Mouse (Mus musculus): ENCODE results near the gene Asb14. TPM values are rescaled to one million over a fixed set of nuclear protein-coding genes. Genes with fewer than 3 reads are reported as not detected.
"Not testable (repeated sequence)": the region's sequence is repeated elsewhere in the genome, so short reads cannot be mapped to it uniquely, and the experiment has no call there.

Gene Asb14
- polyA plus RNA-seq, 1 experiment from 2014 or later: 0.11 TPM

- Histone ChIP-seq H3K4me2 (ENCODE audit: low read depth, severe bottlenecking) (no peak overlapping the region), H3K27me3 (ENCODE audit: control insufficient read depth, insufficient read depth, low read length) (no peaks in the 10 kb centered on the region), H3K27ac (replicated peaks; ENCODE audit: low read depth, low read length) (no peak overlapping the region), H3K36me3 (ENCODE audit: control insufficient read depth, insufficient read depth, low read length) (no peaks in the 10 kb centered on the region), H3K9ac (ENCODE audit: low read length) (no peak overlapping the region), H3K9me3 (ENCODE audit: control insufficient read depth, low read length) (no peaks in the 10 kb centered on the region), H3K4me1 (ENCODE audit: control insufficient read depth, insufficient read depth, low read length) (no peaks in the 10 kb centered on the region), H3K4me3 (ENCODE audit: low read depth, low read length) (no peak overlapping the region)
- WGBS: 86% methylated on average over 5 of the region's 5 CpGs
- ATAC-seq (ENCODE audit: insufficient number of reproducible peaks, low FRiP score, low TSS enrichment, low read depth) (no peak), DNase-seq (ENCODE audit: low spot score) (no peak)
These were observed 12.7 kb upstream of the Asb14 start for GRCm38 (mm10) chr14:26881700-26882099.

DNA sequence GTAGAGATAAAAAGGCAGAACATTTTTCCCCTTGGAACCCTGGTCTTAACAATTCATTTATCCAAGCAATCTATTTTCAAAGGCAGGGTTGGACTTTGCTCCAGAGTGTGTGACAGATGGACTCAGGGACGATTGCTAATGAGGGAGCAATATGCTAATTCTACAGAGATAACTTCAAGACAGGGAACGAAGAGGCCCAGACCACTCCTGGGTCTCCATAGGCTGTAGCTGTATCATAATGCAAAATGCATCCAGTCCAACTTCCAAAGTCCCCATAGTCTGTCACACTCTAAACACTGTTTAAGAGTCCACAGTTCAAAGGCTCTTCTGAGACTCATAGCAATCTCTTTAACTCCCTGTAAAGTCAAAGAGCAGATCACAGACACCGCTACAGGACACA lies 7.1 kb upstream of the Asb14 start:
- H3K9me3 ChIP-seq (ENCODE audit: control insufficient read depth, low read length): no peaks in the 10 kb centered on the region
- DNase-seq (ENCODE audit: low spot score) (no peak), ATAC-seq (ENCODE audit: insufficient number of reproducible peaks, low FRiP score, low TSS enrichment, low read depth) (no peak)
- H3K4me2 ChIP-seq (ENCODE audit: low read depth, severe bottlenecking): no peak overlapping the region
- no peaks in the 10 kb centered on the region for H3K4me1 ChIP-seq (ENCODE audit: control insufficient read depth, insufficient read depth, low read length)
- WGBS: 88% methylated on average over 3 of the region's 3 CpGs
- H3K27ac ChIP-seq (replicated peaks; ENCODE audit: low read depth, low read length): no peak overlapping the region
- no peak overlapping the region for H3K4me3 ChIP-seq (ENCODE audit: low read depth, low read length)
- H3K27me3 ChIP-seq (ENCODE audit: control insufficient read depth, insufficient read depth, low read length): no peaks in the 10 kb centered on the region
- H3K36me3 ChIP-seq (ENCODE audit: control insufficient read depth, insufficient read depth, low read length): no peaks in the 10 kb centered on the region
- no peak overlapping the region for H3K9ac ChIP-seq (ENCODE audit: low read length)

DNA sequence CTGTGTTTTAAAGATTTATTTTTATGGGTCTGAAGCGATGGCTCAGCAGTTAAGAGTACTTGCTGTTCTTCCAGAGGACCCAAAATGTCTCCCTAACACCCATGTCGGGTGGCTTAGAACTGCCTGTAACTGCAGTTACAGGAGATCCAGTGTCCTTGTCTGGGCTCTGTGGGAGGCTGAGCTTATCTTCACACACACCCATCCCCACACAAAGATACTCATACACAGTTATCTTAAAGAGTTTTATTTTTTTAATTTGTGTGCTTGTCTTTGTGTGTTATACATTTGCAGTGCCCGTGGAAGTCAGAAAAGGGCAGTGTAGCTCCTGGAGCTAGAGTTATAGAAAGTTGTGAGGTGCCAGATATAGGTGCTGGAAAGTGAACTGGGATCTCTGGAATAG lies 3.6 kb upstream of the Asb14 start:
- no peak for DNase-seq (ENCODE audit: low spot score)
- H3K27me3 ChIP-seq (ENCODE audit: control insufficient read depth, insufficient read depth, low read length): no peaks in the 10 kb centered on the region
- H3K36me3 ChIP-seq (ENCODE audit: control insufficient read depth, insufficient read depth, low read length): no peaks in the 10 kb centered on the region
- H3K9me3 ChIP-seq (ENCODE audit: control insufficient read depth, low read length): no peaks in the 10 kb centered on the region
- H3K9ac ChIP-seq (ENCODE audit: low read length): no peak overlapping the region
- no peak overlapping the region for H3K27ac ChIP-seq (replicated peaks; ENCODE audit: low read depth, low read length)
- no peak overlapping the region for H3K4me3 ChIP-seq (ENCODE audit: low read depth, low read length)
- 93% methylated on average over 3 of the region's 3 CpGs for WGBS
- H3K4me2 ChIP-seq (ENCODE audit: low read depth, severe bottlenecking): no peak overlapping the region
- ATAC-seq (ENCODE audit: insufficient number of reproducible peaks, low FRiP score, low TSS enrichment, low read depth): no peak
- no peaks in the 10 kb centered on the region for H3K4me1 ChIP-seq (ENCODE audit: control insufficient read depth, insufficient read depth, low read length)

DNA sequence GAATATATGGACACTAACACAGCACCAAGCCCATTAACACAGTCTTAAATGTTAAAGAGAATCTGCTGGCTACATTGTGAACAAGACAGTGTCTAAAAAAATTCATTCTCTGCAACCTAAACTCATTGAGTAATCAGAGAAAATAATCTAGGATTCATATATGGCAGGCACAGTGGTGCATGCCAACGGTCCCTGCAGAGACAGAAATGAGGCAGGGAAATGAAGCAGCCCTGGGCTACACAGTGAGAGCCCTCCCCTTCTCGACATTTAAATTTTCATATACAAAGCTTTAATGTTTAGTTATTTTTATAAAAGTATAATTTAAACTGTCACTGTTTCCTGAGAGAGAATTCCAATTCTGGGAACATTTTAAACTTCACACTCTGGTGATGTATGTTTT lies 5.1 kb downstream of the Asb14 start:
- no peaks in the 10 kb centered on the region for H3K4me1 ChIP-seq (ENCODE audit: control insufficient read depth, insufficient read depth, low read length)
- WGBS: 87% methylated on average over 2 of the region's 2 CpGs
- no peak overlapping the region for H3K4me3 ChIP-seq (ENCODE audit: low read depth, low read length)
- no peak overlapping the region for H3K9ac ChIP-seq (ENCODE audit: low read length)
- DNase-seq (ENCODE audit: low spot score) (no peak), ATAC-seq (ENCODE audit: insufficient number of reproducible peaks, low FRiP score, low TSS enrichment, low read depth) (no peak)
- no peaks in the 10 kb centered on the region for H3K27me3 ChIP-seq (ENCODE audit: control insufficient read depth, insufficient read depth, low read length)
- no peak overlapping the region for H3K4me2 ChIP-seq (ENCODE audit: low read depth, severe bottlenecking)
- H3K27ac ChIP-seq (replicated peaks; ENCODE audit: low read depth, low read length): no peak overlapping the region
- H3K36me3 ChIP-seq (ENCODE audit: control insufficient read depth, insufficient read depth, low read length): no peaks in the 10 kb centered on the region
- H3K9me3 ChIP-seq (ENCODE audit: control insufficient read depth, low read length): no peaks in the 10 kb centered on the region

- WGBS: 90% methylated on average over 12 of the region's 12 CpGs
- no peak overlapping the region for H3K27ac ChIP-seq (replicated peaks; ENCODE audit: low read depth, low read length)
- no peak for ATAC-seq (ENCODE audit: insufficient number of reproducible peaks, low FRiP score, low TSS enrichment, low read depth)
These were observed 6.5 kb downstream of the Asb14 start for GRCm38 (mm10) chr14:26900893-26901292.

GRCm38 (mm10) chr14:26907401-26907800 lies 13.0 kb downstream of the Asb14 start:
- no peak for ATAC-seq (ENCODE audit: insufficient number of reproducible peaks, low FRiP score, low TSS enrichment, low read depth)
- no peak overlapping the region for H3K9ac ChIP-seq (ENCODE audit: low read length)
- WGBS: 82% methylated on average over 4 of the region's 4 CpGs

More at GRCm38 (mm10) chr14:26900893-26901292, 6.5 kb downstream of the Asb14 start:
- H3K9ac ChIP-seq (ENCODE audit: low read length): no peak overlapping the region
- H3K27me3 ChIP-seq (ENCODE audit: control insufficient read depth, insufficient read depth, low read length): no peaks in the 10 kb centered on the region
- H3K36me3 ChIP-seq (ENCODE audit: control insufficient read depth, insufficient read depth, low read length): no peaks in the 10 kb centered on the region
- no peak for DNase-seq (ENCODE audit: low spot score)
- H3K4me1 ChIP-seq (ENCODE audit: control insufficient read depth, insufficient read depth, low read length): no peaks in the 10 kb centered on the region
- H3K4me2 ChIP-seq (ENCODE audit: low read depth, severe bottlenecking): no peak overlapping the region
- no peaks in the 10 kb centered on the region for H3K9me3 ChIP-seq (ENCODE audit: control insufficient read depth, low read length)
- H3K4me3 ChIP-seq (ENCODE audit: low read depth, low read length): no peak overlapping the region

DNA sequence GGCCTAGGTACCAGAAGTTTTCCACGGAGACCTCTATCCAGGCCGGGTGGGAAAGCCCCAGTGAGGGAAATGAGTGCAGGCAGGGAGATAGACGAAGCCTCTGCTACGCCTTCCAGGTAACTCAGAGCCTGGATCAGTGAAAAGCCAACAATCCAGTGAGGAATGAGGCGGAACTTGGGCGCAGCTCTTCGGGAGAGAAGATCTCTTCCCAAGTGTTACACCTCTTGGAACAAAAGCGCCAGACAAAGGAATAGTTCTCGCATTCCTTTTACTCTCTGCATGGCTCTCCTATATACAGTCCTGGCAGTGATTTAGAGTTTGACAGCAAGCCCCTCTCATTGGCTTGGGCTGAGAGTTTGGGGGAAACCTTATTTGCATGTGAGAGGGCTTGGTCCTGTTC lies 16.1 kb downstream of the Asb14 start:
- H3K27ac ChIP-seq (replicated peaks; ENCODE audit: low read depth, low read length); ATAC-seq (ENCODE audit: insufficient number of reproducible peaks, low FRiP score, low TSS enrichment, low read depth); H3K4me2 ChIP-seq (ENCODE audit: low read depth, severe bottlenecking); DNase-seq (ENCODE audit: low spot score); H3K27me3 ChIP-seq (ENCODE audit: control insufficient read depth, insufficient read depth, low read length); H3K9ac ChIP-seq (ENCODE audit: low read length); H3K36me3 ChIP-seq (ENCODE audit: control insufficient read depth, insufficient read depth, low read length); H3K4me3 ChIP-seq (ENCODE audit: low read depth, low read length); H3K4me1 ChIP-seq (ENCODE audit: control insufficient read depth, insufficient read depth, low read length); H3K9me3 ChIP-seq (ENCODE audit: control insufficient read depth, low read length): not testable (repeated sequence)
- WGBS: 58% methylated on average over 9 of the region's 9 CpGs

More at GRCm38 (mm10) chr14:26907401-26907800, 13.0 kb downstream of the Asb14 start:
- Histone ChIP-seq H3K27me3 (ENCODE audit: control insufficient read depth, insufficient read depth, low read length) (no peaks in the 10 kb centered on the region), H3K9me3 (ENCODE audit: control insufficient read depth, low read length) (no peaks in the 10 kb centered on the region), H3K36me3 (ENCODE audit: control insufficient read depth, insufficient read depth, low read length) (no peaks in the 10 kb centered on the region), H3K4me3 (ENCODE audit: low read depth, low read length) (no peak overlapping the region), H3K27ac (replicated peaks; ENCODE audit: low read depth, low read length) (no peak overlapping the region), H3K4me1 (ENCODE audit: control insufficient read depth, insufficient read depth, low read length) (no peaks in the 10 kb centered on the region), H3K4me2 (ENCODE audit: low read depth, severe bottlenecking) (no peak overlapping the region)
- no peak for DNase-seq (ENCODE audit: low spot score)

DNA sequence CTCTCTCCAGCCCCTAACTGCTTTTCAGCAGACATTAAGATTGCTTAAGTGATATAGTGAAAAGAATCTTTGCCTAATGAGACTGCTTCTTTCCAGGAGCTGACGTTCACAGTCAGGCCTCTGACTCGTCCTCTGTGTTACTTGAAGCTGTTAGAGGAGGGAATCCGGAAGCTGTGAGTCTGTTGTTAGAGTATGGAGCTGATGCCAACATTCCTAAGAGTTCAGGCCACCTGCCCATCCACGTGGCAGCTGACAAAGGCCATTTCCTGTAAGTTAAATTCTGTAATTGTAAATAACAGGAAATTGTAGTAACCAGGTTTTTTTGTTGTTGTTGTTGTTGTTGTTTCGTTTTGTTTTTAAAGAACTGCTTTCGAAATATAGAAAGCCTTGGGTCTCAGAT lies 16.8 kb downstream of the Asb14 start:
- DNase-seq (ENCODE audit: low spot score): no peak
- Histone ChIP-seq H3K4me1 (ENCODE audit: control insufficient read depth, insufficient read depth, low read length) (no peaks in the 10 kb centered on the region), H3K27ac (replicated peaks; ENCODE audit: low read depth, low read length) (no peak overlapping the region), H3K4me3 (ENCODE audit: low read depth, low read length) (no peak overlapping the region), H3K36me3 (ENCODE audit: control insufficient read depth, insufficient read depth, low read length) (no peaks in the 10 kb centered on the region), H3K9me3 (ENCODE audit: control insufficient read depth, low read length) (no peaks in the 10 kb centered on the region), H3K9ac (ENCODE audit: low read length) (no peak overlapping the region), H3K4me2 (ENCODE audit: low read depth, severe bottlenecking) (no peak overlapping the region), H3K27me3 (ENCODE audit: control insufficient read depth, insufficient read depth, low read length) (no peaks in the 10 kb centered on the region)
- ATAC-seq (ENCODE audit: insufficient number of reproducible peaks, low FRiP score, low TSS enrichment, low read depth): no peak
- 76% methylated on average over 6 of the region's 6 CpGs for WGBS

GRCm38 (mm10) chr14:26911826-26912225 lies 17.5 kb downstream of the Asb14 start:
- 93% methylated on average over 13 of the region's 13 CpGs for WGBS

More at GRCm38 (mm10) chr14:26911826-26912225, 17.5 kb downstream of the Asb14 start:
- DNase-seq (ENCODE audit: low spot score): no peak
- no peak for ATAC-seq (ENCODE audit: insufficient number of reproducible peaks, low FRiP score, low TSS enrichment, low read depth)
- no peaks in the 10 kb centered on the region for H3K36me3 ChIP-seq (ENCODE audit: control insufficient read depth, insufficient read depth, low read length)
- H3K4me3 ChIP-seq (ENCODE audit: low read depth, low read length): no peak overlapping the region
- no peaks in the 10 kb centered on the region for H3K9me3 ChIP-seq (ENCODE audit: control insufficient read depth, low read length)
- H3K4me2 ChIP-seq (ENCODE audit: low read depth, severe bottlenecking): no peak overlapping the region
- no peaks in the 10 kb centered on the region for H3K4me1 ChIP-seq (ENCODE audit: control insufficient read depth, insufficient read depth, low read length)
- no peaks in the 10 kb centered on the region for H3K27me3 ChIP-seq (ENCODE audit: control insufficient read depth, insufficient read depth, low read length)
- H3K27ac ChIP-seq (replicated peaks; ENCODE audit: low read depth, low read length): no peak overlapping the region
- no peak overlapping the region for H3K9ac ChIP-seq (ENCODE audit: low read length)

Data from limb, embryonic 11.5 days (tissue).